In genomic region chr15:81360345-81361021, GRCm38 (mm10) we compare ENCODE assay signal across 1 mouse cellular context.
TF ChIP-seq lines count a peak whose summit lies in the region.

Slc25a17 (minus strand) TSS chr15:81360812.

TF ChIP-seq in CH12.LX, 34 proteins besides CTCF, POLR2A, EP300 and RAD21 (continued from another document):
- no peak for TF ChIP-seq ZC3H11A (IDR thresholded peaks at IDR 0.05; ENCODE audit: low read depth, low read length)
- no peak for TF ChIP-seq MEF2A (IDR thresholded peaks at IDR 0.05; ENCODE audit: borderline replicate concordance, low read depth, low read length)
- 0 out of 2 replicates have a peak, but pooled peaks have one; percentile 23 for TF ChIP-seq TBP (conservative IDR thresholded peaks at IDR 0.05; ENCODE audit: low read depth, low read length)
- TF ChIP-seq MXI1 (IDR thresholded peaks at IDR 0.05; ENCODE audit: low read depth, low read length): peak; percentile 86
- peak; percentile 58; the same call in 1 of the 2 replicates for TF ChIP-seq NRF1 (IDR thresholded peaks at IDR 0.05; ENCODE audit: low read depth, low read length)
- TF ChIP-seq GABPA (IDR thresholded peaks at IDR 0.05; ENCODE audit: insufficient replicate concordance, low read depth, low read length): no peak; the same call in 1 of the 2 replicates
- peak; percentile 83 for TF ChIP-seq ELF1 (IDR thresholded peaks at IDR 0.05; ENCODE audit: low read depth, low read length)
- no peak for TF ChIP-seq RCOR1 (conservative IDR thresholded peaks at IDR 0.05; ENCODE audit: low read depth, low read length)
- no peak for TF ChIP-seq ZKSCAN1 (IDR thresholded peaks at IDR 0.05; ENCODE audit: borderline replicate concordance, low read depth, low read length)
- TF ChIP-seq SIN3A (IDR thresholded peaks at IDR 0.05; ENCODE audit: low read length): peak; percentile 82; the same call in 1 of the 2 replicates
- no peak for TF ChIP-seq MYC (IDR thresholded peaks at IDR 0.05; ENCODE audit: low read depth, low read length)
- TF ChIP-seq USF1 (IDR thresholded peaks at IDR 0.05; ENCODE audit: low read depth, low read length): no peak
- peak; percentile 78 for TF ChIP-seq NELFE (IDR thresholded peaks at IDR 0.05; ENCODE audit: low read depth, low read length)
- TF ChIP-seq POLR2AphosphoS2 (IDR thresholded peaks at IDR 0.05; ENCODE audit: low read depth, low read length): peak; percentile 56; the same call in 1 of the 2 replicates
- no peak for TF ChIP-seq UBTF (IDR thresholded peaks at IDR 0.05; ENCODE audit: low read depth, low read length)
- no peak for TF ChIP-seq IRF4 (IDR thresholded peaks at IDR 0.05; ENCODE audit: low read depth, low read length)
- TF ChIP-seq MAFK (IDR thresholded peaks at IDR 0.05; ENCODE audit: insufficient replicate concordance, low read length): no peak
- TF ChIP-seq ZNF384 (IDR thresholded peaks at IDR 0.05; ENCODE audit: low read depth, low read length): no peak
- TF ChIP-seq KAT2A (IDR thresholded peaks at IDR 0.05; ENCODE audit: insufficient replicate concordance, low read length): peak; percentile 62; the same call in 1 of the 2 replicates
- TF ChIP-seq ZMIZ1 (IDR thresholded peaks at IDR 0.05; ENCODE audit: low read depth, low read length): peak; percentile 62
- no peak for TF ChIP-seq CHD1 (IDR thresholded peaks at IDR 0.05; ENCODE audit: low read depth, low read length)
